Mouse (Mus musculus): Measurements from ENCODE around the gene Nek6. TPM values are rescaled to one million over a fixed set of nuclear protein-coding genes. Genes with fewer than 3 reads are reported as not detected.

Nek6 gene
- polyA plus RNA-seq, 1 experiment from 2014 or later, result 35.1 TPM

GRCm38 (mm10) chr2:38616072-38616471 is 104.6 kb downstream of the Nek6 start:
- H3K36me3 ChIP-seq (ENCODE audit: insufficient read depth, low read length), result 0 out of 2 replicates have a peak, but pooled peaks cover 9% of the 10 kb centered on the region
- ATAC-seq (replicated peaks; ENCODE audit: low FRiP score, low read depth) (no peak), DNase-seq (ENCODE audit: low spot score) (peak; percentile 17)
- H3K9me3 ChIP-seq (replicated peaks; ENCODE audit: low read length), result no peaks in the 10 kb centered on the region
- H3K9ac ChIP-seq (ENCODE audit: low read depth, low read length), result no peak overlapping the region
- H3K27me3 ChIP-seq (ENCODE audit: insufficient read depth, low read length), result no peaks in the 10 kb centered on the region
- TF ChIP-seq CTCF (IDR thresholded peaks at IDR 0.05; ENCODE audit: low read depth), result peak; percentile 57
- no peak overlapping the region for H3K4me2 ChIP-seq (ENCODE audit: low read length)
- H3K27ac ChIP-seq, result no peak overlapping the region
- H3K4me3 ChIP-seq (replicated peaks; ENCODE audit: low read depth, low read length), result no peak overlapping the region
- 64% methylated on average over 4 of the region's 4 CpGs for WGBS
- no peaks in the 10 kb centered on the region for H3K4me1 ChIP-seq (replicated peaks; ENCODE audit: insufficient read depth, low read length)

- Histone ChIP-seq H3K9me3 (replicated peaks; ENCODE audit: low read length) (no peaks in the 10 kb centered on the region), H3K4me2 (ENCODE audit: low read length) (no peak overlapping the region), H3K36me3 (ENCODE audit: insufficient read depth, low read length) (0 out of 2 replicates have a peak, but pooled peaks cover 9% of the 10 kb centered on the region), H3K9ac (ENCODE audit: low read depth, low read length) (no peak overlapping the region), H3K27ac (no peak overlapping the region), H3K27me3 (ENCODE audit: insufficient read depth, low read length) (no peaks in the 10 kb centered on the region), H3K4me1 (replicated peaks; ENCODE audit: insufficient read depth, low read length) (no peaks in the 10 kb centered on the region), H3K4me3 (replicated peaks; ENCODE audit: low read depth, low read length) (no peak overlapping the region)
- DNase-seq (ENCODE audit: low spot score) (no peak), ATAC-seq (replicated peaks; ENCODE audit: low FRiP score, low read depth) (no peak)
- 92% methylated on average over 5 of the region's 5 CpGs for WGBS
- TF ChIP-seq CTCF (IDR thresholded peaks at IDR 0.05; ENCODE audit: low read depth), result no peak
Observed at GRCm38 (mm10) chr2:38616956-38617872, 105.8 kb downstream of the Nek6 start.

- DNase-seq (ENCODE audit: low spot score) (no peak), ATAC-seq (replicated peaks; ENCODE audit: low FRiP score, low read depth) (no peak)
- Histone ChIP-seq H3K27ac (no peak overlapping the region), H3K9ac (ENCODE audit: low read depth, low read length) (no peak overlapping the region), H3K4me2 (ENCODE audit: low read length) (no peak overlapping the region), H3K27me3 (ENCODE audit: insufficient read depth, low read length) (no peaks in the 10 kb centered on the region), H3K4me3 (replicated peaks; ENCODE audit: low read depth, low read length) (no peak overlapping the region), H3K4me1 (replicated peaks; ENCODE audit: insufficient read depth, low read length) (no peaks in the 10 kb centered on the region), H3K9me3 (replicated peaks; ENCODE audit: low read length) (no peaks in the 10 kb centered on the region), H3K36me3 (ENCODE audit: insufficient read depth, low read length) (peaks cover 15% of the 10 kb centered on the region; the same call in 1 of the 2 replicates)
- WGBS, result 94% methylated on average over 4 of the region's 4 CpGs
- no peak for TF ChIP-seq CTCF (IDR thresholded peaks at IDR 0.05; ENCODE audit: low read depth)
Observed at GRCm38 (mm10) chr2:38619777-38620176, 108.3 kb downstream of the Nek6 start.

- no peak overlapping the region for H3K4me2 ChIP-seq (ENCODE audit: low read length)
- no peak overlapping the region for H3K4me3 ChIP-seq (replicated peaks; ENCODE audit: low read depth, low read length)
- no peak for ATAC-seq (replicated peaks; ENCODE audit: low FRiP score, low read depth)
- no peaks in the 10 kb centered on the region for H3K27me3 ChIP-seq (ENCODE audit: insufficient read depth, low read length)
- H3K27ac ChIP-seq, result no peak overlapping the region
- no peaks in the 10 kb centered on the region for H3K4me1 ChIP-seq (replicated peaks; ENCODE audit: insufficient read depth, low read length)
- H3K9ac ChIP-seq (ENCODE audit: low read depth, low read length), result no peak overlapping the region
- H3K36me3 ChIP-seq (ENCODE audit: insufficient read depth, low read length), result peaks cover 23% of the 10 kb centered on the region; the same call in 1 of the 2 replicates
- no peak for TF ChIP-seq CTCF (IDR thresholded peaks at IDR 0.05; ENCODE audit: low read depth)
- no peaks in the 10 kb centered on the region for H3K9me3 ChIP-seq (replicated peaks; ENCODE audit: low read length)
- 85% methylated on average over 4 of the region's 4 CpGs for WGBS
- no peak for DNase-seq (ENCODE audit: low spot score)
Observed at GRCm38 (mm10) chr2:38621076-38621475, 109.6 kb downstream of the Nek6 start.

- Histone ChIP-seq H3K4me3 (replicated peaks; ENCODE audit: low read depth, low read length) (no peak overlapping the region), H3K27me3 (ENCODE audit: insufficient read depth, low read length) (no peaks in the 10 kb centered on the region), H3K27ac (no peak overlapping the region), H3K36me3 (ENCODE audit: insufficient read depth, low read length) (peaks cover 25% of the 10 kb centered on the region; the same call in 1 of the 2 replicates), H3K4me2 (ENCODE audit: low read length) (no peak overlapping the region), H3K9me3 (replicated peaks; ENCODE audit: low read length) (no peaks in the 10 kb centered on the region), H3K9ac (ENCODE audit: low read depth, low read length) (no peak overlapping the region), H3K4me1 (replicated peaks; ENCODE audit: insufficient read depth, low read length) (no peaks in the 10 kb centered on the region)
- TF ChIP-seq CTCF (IDR thresholded peaks at IDR 0.05; ENCODE audit: low read depth), result peak; percentile 58
- ATAC-seq (replicated peaks; ENCODE audit: low FRiP score, low read depth) (no peak), DNase-seq (ENCODE audit: low spot score) (no peak)
- WGBS, result 58% methylated on average over 6 of the region's 6 CpGs
Observed at GRCm38 (mm10) chr2:38621610-38622021, 110.2 kb downstream of the Nek6 start.

GRCm38 (mm10) chr2:38623411-38623810 is 112.0 kb downstream of the Nek6 start:
- Histone ChIP-seq H3K4me3 (replicated peaks; ENCODE audit: low read depth, low read length) (no peak overlapping the region), H3K36me3 (ENCODE audit: insufficient read depth, low read length) (peaks cover 23% of the 10 kb centered on the region; the same call in 1 of the 2 replicates), H3K4me2 (ENCODE audit: low read length) (no peak overlapping the region), H3K9ac (ENCODE audit: low read depth, low read length) (no peak overlapping the region), H3K27me3 (ENCODE audit: insufficient read depth, low read length) (no peaks in the 10 kb centered on the region), H3K4me1 (replicated peaks; ENCODE audit: insufficient read depth, low read length) (no peaks in the 10 kb centered on the region), H3K9me3 (replicated peaks; ENCODE audit: low read length) (no peaks in the 10 kb centered on the region), H3K27ac (no peak overlapping the region)
- ATAC-seq (replicated peaks; ENCODE audit: low FRiP score, low read depth) (no peak), DNase-seq (ENCODE audit: low spot score) (no peak)
- WGBS, result 93% methylated on average over 3 of the region's 3 CpGs
- TF ChIP-seq CTCF (IDR thresholded peaks at IDR 0.05; ENCODE audit: low read depth), result no peak

Data from kidney, postnatal 0 days (tissue).